Mouse (Mus musculus): ENCODE measurements around the gene Arhgef3. TPM values are rescaled to one million over a fixed set of nuclear protein-coding genes. Genes with fewer than 3 reads are reported as not detected.

The Arhgef3 gene
- polyA plus RNA-seq (2014; fragmentation: Illumina TruSeq; extraction: RNeasy Lipid Tissue Mini Kit (QIAGEN cat#74804); ENCODE audit: low read depth, low replicate concordance): 13.1 TPM

DNA sequence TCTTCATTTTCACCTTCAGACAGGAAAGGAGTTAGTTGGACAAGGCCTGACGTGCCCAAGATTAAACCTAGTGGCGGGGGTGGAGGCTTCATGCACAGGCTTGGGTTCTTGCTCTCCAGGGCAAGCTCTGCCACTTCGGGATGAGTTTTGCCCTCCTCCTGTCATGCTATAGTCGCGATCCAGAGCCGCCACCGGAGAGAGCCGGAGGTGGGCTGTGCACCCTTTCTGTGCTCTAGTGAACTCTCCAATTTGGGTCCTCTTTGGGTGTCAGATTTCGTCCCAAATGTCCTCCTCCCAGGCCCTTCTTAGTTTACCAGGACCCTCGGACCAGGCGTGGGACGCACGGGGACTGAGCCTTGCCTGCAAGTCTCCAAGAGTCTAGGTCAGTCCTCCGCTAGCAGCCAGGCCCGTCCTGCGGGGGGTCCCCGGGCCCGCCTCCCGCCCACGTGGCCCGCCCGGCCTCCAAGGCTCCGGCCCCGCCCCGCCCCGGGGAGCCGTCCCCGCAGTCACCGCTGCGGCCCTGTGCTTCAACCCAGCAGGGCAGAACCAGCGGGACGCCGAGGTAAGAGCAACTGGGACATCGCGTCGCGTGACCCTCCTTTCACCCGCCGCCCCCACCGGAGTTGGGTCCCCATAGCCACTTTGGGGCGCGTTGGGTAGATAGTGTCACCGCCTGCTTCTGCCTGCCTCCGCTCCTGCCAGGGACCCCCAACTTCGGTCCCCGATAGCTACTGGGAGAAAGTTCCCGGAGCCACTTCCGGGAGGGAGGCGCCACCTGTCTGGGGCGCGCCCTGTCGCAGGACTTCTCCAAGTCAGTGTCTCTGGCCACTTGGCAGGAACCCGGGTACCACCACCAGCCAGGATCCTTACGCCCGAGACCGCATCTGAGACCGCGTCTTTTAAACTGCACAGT lies at the start of gene Arhgef3:
Gene Arhgef3 (plus strand): TSS at position 538 of the 913 bp plus-strand sequence.

DNA sequence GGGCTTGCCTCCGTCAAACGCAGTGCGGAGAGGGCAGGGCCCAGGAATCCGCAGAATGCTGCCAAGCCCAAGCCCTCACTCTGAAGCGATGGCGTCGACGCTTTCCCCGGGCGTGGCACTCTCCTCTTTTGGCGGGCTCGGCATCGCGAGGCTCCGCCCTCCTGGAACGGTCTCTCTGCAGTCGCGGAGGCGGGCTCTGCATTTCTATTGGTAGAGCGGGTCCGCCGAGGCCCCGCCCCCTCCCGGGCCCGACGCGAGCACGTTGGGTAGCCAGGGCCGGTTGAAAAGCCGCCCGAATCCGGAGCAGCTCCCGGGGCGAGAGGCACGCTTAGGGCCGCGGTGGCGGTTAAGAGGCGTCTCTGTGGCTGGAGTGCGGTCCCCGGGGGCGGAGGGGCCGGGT lies 313.9 kb downstream of the Arhgef3 start, which contains the start of gene Fam208a:
Gene Fam208a (plus strand): TSS at position 262 of the 400 bp plus-strand sequence.

Other genes with a start within 250 kb of the Arhgef3 start
- 4.9 TPM for gene Asb14, start 220.3 kb upstream of the Arhgef3 start, polyA plus RNA-seq (2014; fragmentation: Illumina TruSeq; extraction: RNeasy Lipid Tissue Mini Kit (QIAGEN cat#74804); ENCODE audit: low read depth, low replicate concordance)
- 37.9 TPM for gene Appl1, start 143.7 kb upstream of the Arhgef3 start, polyA plus RNA-seq (2014; fragmentation: Illumina TruSeq; extraction: RNeasy Lipid Tissue Mini Kit (QIAGEN cat#74804); ENCODE audit: low read depth, low replicate concordance)
- not detected for gene Hesx1, start 120.5 kb upstream of the Arhgef3 start, polyA plus RNA-seq (2014; fragmentation: Illumina TruSeq; extraction: RNeasy Lipid Tissue Mini Kit (QIAGEN cat#74804); ENCODE audit: low read depth, low replicate concordance)
- gene Il17rd, start 76.0 kb upstream of the Arhgef3 start, polyA plus RNA-seq (2014; fragmentation: Illumina TruSeq; extraction: RNeasy Lipid Tissue Mini Kit (QIAGEN cat#74804); ENCODE audit: low read depth, low replicate concordance): 3.5 TPM